Mouse (Mus musculus) monocyte, adult 59 days (primary cell): Measurements from ENCODE around the gene 2310022A10Rik. TPM values are rescaled to one million over a fixed set of nuclear protein-coding genes. Genes with fewer than 3 reads are reported as not detected.

Experiments used
- total RNA-seq, 2 experiments: library from RNA; stranded (reverse); gene quantifications; one replicate each; pipeline ENCODE4 v1.2.4; 2023

Gene 2310022A10Rik
- 10 to 100 TPM; 28.0 to 29.4 TPM for total RNA-seq

GRCm38 (mm10) chr7:27552931-27553513 is at the start of gene 2310022A10Rik, which contains the start of gene Pld3:
TSS of gene 2310022A10Rik (plus strand) at chr7:27553233.
TSS of gene Pld3 (minus strand) at chr7:27553218.

GRCm38 (mm10) chr7:27522967-27523366 is 30.1 kb upstream of the 2310022A10Rik start, which contains the start of gene Hipk4:
TSS of gene Hipk4 (plus strand) at chr7:27523267.

GRCm38 (mm10) chr7:27591266-27592216 is 38.5 kb downstream of the 2310022A10Rik start, which contains the start of gene Akt2:
TSS of gene Akt2 (plus strand) at chr7:27591552.

Other genes starting within 250 kb of the 2310022A10Rik start
- 1 to 10 TPM; 1.6 to 1.9 TPM for gene Ltbp4, start 215.5 kb upstream of the 2310022A10Rik start, total RNA-seq
- gene Shkbp1, start 197.2 kb upstream of the 2310022A10Rik start, total RNA-seq, result 10 to 100 TPM; 83.7 to 87.8 TPM
- gene Gm20479, start 195.8 kb upstream of the 2310022A10Rik start, total RNA-seq, result 1 to 10 TPM; 2.3 to 4.4 TPM
- gene Sptbn4, start 105.5 kb upstream of the 2310022A10Rik start, total RNA-seq, result under 1 TPM in 1 of 2 experiments, not detected in 1; 0.18 TPM
- gene Blvrb, start 105.3 kb upstream of the 2310022A10Rik start, total RNA-seq, result 100 to 1,000 TPM; 110 to 116 TPM
- 10 to 100 TPM; 26.3 to 27.2 TPM for gene Sertad3, start 79.5 kb upstream of the 2310022A10Rik start, total RNA-seq
- 10 to 100 TPM; 48.9 to 57.6 TPM for gene Sertad1, start 66.3 kb upstream of the 2310022A10Rik start, total RNA-seq
- gene Prx, start 53.9 kb upstream of the 2310022A10Rik start, total RNA-seq, result under 1 TPM in 1 of 2 experiments, not detected in 1; 0.13 TPM
- gene Hipk4, start 30.0 kb upstream of the 2310022A10Rik start, total RNA-seq, result not detected
- gene Pld3, start within 50 bp of the 2310022A10Rik start, total RNA-seq, result 100 to 1,000 TPM; 136 to 160 TPM
- 10 to 100 TPM; 80.8 to 84.1 TPM for gene Akt2, start 38.3 kb downstream of the 2310022A10Rik start, total RNA-seq
- gene Ttc9b, start 100.7 kb downstream of the 2310022A10Rik start, total RNA-seq, result not detected
- gene Map3k10, start 121.4 kb downstream of the 2310022A10Rik start, total RNA-seq, result 10 to 100 TPM; 11.2 to 12.2 TPM
- gene Zfp607b, start 136.1 kb downstream of the 2310022A10Rik start, total RNA-seq, result 1 to 10 TPM in 1 of 2 experiments, under 1 TPM in 1; 0.37 to 1.6 TPM
- 1 to 10 TPM; 4.6 to 5.6 TPM for gene Zfp60, start 178.2 kb downstream of the 2310022A10Rik start, total RNA-seq